Mouse (Mus musculus) neural tube, embryonic 11.5 days (tissue): ENCODE measurements around the gene Fam92b. TPM values are rescaled to one million over a fixed set of nuclear protein-coding genes. Genes with fewer than 3 reads are reported as not detected.

Experiments
- ATAC-seq: fragments of 200-750 bp; cut with Nextera tagmentation; 2 replicates; pipeline ENCODE4 v1.8.0; 2017; ENCODE audit warnings: moderate number of reproducible peaks, mild to moderate bottlenecking, moderate TSS enrichment, moderate library complexity; ENCODE audit not compliant: insufficient read depth, low FRiP score, low TSS enrichment
- DNase-seq: peaks from one replicate; pipeline ENCODE4 v3.0.0-alpha.2; 2015; ENCODE audit warnings: low spot score
- H3K27ac ChIP-seq: fragments of 300-500 bp; sonication (generic); 2 replicates; pipeline ENCODE4 v1.5.1; 2014; ENCODE audit warnings: low read depth, mild to moderate bottlenecking, low read length
- H3K27me3 ChIP-seq: fragments of 300-500 bp; sonication (generic); 2 replicates; pipeline ENCODE4 v1.6.1; 2014; ENCODE audit warnings: mild to moderate bottlenecking, low read length, mixed read lengths; ENCODE audit not compliant: control insufficient read depth, insufficient read depth
- H3K36me3 ChIP-seq: fragments of 300-500 bp; sonication (generic); 2 replicates; pipeline ENCODE4 v1.6.1; 2014; ENCODE audit warnings: mild to moderate bottlenecking, low read length, moderate library complexity, mixed read lengths; ENCODE audit not compliant: control insufficient read depth, insufficient read depth
- H3K4me1 ChIP-seq: fragments of 300-500 bp; sonication (generic); 2 replicates; pipeline ENCODE4 v1.6.1; 2014; ENCODE audit warnings: low read length, mixed read lengths; ENCODE audit not compliant: control insufficient read depth, insufficient read depth
- H3K4me2 ChIP-seq: fragments of 300-500 bp; sonication (generic); 2 replicates; pipeline ENCODE4 v1.6.1; 2014; ENCODE audit warnings: low read depth, mild to moderate bottlenecking, moderate library complexity
- H3K4me3 ChIP-seq: fragments of 300-500 bp; sonication (generic); 2 replicates; pipeline ENCODE4 v1.5.1; 2014; ENCODE audit warnings: low read depth, low read length
- H3K9ac ChIP-seq: fragments of 300-500 bp; sonication (generic); 2 replicates; pipeline ENCODE4 v1.6.1; 2014; ENCODE audit warnings: mild to moderate bottlenecking, low read length
- H3K9me3 ChIP-seq: fragments of 300-500 bp; sonication (generic); 2 replicates; pipeline ENCODE4 v1.6.1; 2016; ENCODE audit warnings: low read length; ENCODE audit not compliant: control insufficient read depth
- WGBS: fragments of 180-500 bp; shearing (Covaris S2); extraction: QIAGEN DNeasy Blood & Tissue Kit; methylation state at CpG from one replicate; pipeline ENCODE4 v1.1.7; 2014; 5-methylcytosine and 5-hydroxymethylcytosine counted together
- polyA plus RNA-seq: library from polyadenylated mRNA; unstranded; fragments of >200 nt; fragmentation: Nextera tagmentation; extraction: Ambion mirVana; gene quantifications from 2 replicates; pipeline ENCODE4 v1.2.1, GENCODE M21; 2014

Fam92b gene
- polyA plus RNA-seq, 1 experiment from 2014 or later = 0.90 TPM

GRCm38 (mm10) chr8:120133169-120133568, 44.1 kb downstream of the Fam92b start:
- Histone ChIP-seq H3K9ac (no peak overlapping the region), H3K36me3 (no peaks in the 10 kb centered on the region), H3K4me1 (no peaks in the 10 kb centered on the region), H3K27me3 (no peaks in the 10 kb centered on the region), H3K4me3 (no peak overlapping the region), H3K9me3 (no peaks in the 10 kb centered on the region), H3K27ac (no peak overlapping the region), H3K4me2 (no peak overlapping the region)
- DNase-seq (no peak), ATAC-seq (no peak)
- WGBS = 86% methylated on average over 7 of the region's 7 CpGs

GRCm38 (mm10) chr8:120131158-120131557, 46.1 kb downstream of the Fam92b start:
- ATAC-seq (no peak), DNase-seq (no peak)
- Histone ChIP-seq H3K4me3 (no peak overlapping the region), H3K27ac (no peak overlapping the region), H3K4me2 (no peak overlapping the region), H3K9ac (no peak overlapping the region), H3K27me3 (no peaks in the 10 kb centered on the region), H3K36me3 (no peaks in the 10 kb centered on the region), H3K9me3 (no peaks in the 10 kb centered on the region), H3K4me1 (peaks cover 2% of the 10 kb centered on the region; the same call in 1 of the 2 replicates)
- WGBS = 84% methylated on average over 8 of the region's 8 CpGs

- ATAC-seq = no peak
- Histone ChIP-seq H3K4me1 (peaks cover 6% of the 10 kb centered on the region; the same call in 1 of the 2 replicates), H3K9me3 (no peaks in the 10 kb centered on the region), H3K36me3 (no peaks in the 10 kb centered on the region), H3K9ac (no peak overlapping the region), H3K4me3 (no peak overlapping the region), H3K4me2 (no peak overlapping the region), H3K27me3 (no peaks in the 10 kb centered on the region), H3K27ac (no peak overlapping the region)
- WGBS = 68% methylated on average over 4 of the region's 4 CpGs
- DNase-seq = no peak
These were observed 47.7 kb downstream of the Fam92b start for GRCm38 (mm10) chr8:120129547-120129946.

GRCm38 (mm10) chr8:120126357-120127161, 50.7 kb downstream of the Fam92b start:
- DNase-seq (peak; percentile 19), ATAC-seq (no peak)
- no peak overlapping the region for H3K9ac ChIP-seq
- H3K27me3 ChIP-seq = no peaks in the 10 kb centered on the region
- H3K4me1 ChIP-seq = peaks cover 6% of the 10 kb centered on the region; the same call in 1 of the 2 replicates
- H3K4me3 ChIP-seq = no peak overlapping the region
- H3K9me3 ChIP-seq = no peaks in the 10 kb centered on the region
- H3K27ac ChIP-seq = no peak overlapping the region
- no peaks in the 10 kb centered on the region for H3K36me3 ChIP-seq
- no peak overlapping the region for H3K4me2 ChIP-seq
- WGBS = 40% methylated on average over 14 of the region's 14 CpGs

GRCm38 (mm10) chr8:120124836-120125389, 52.4 kb downstream of the Fam92b start:
- 56% methylated on average over 7 of the region's 7 CpGs for WGBS
- no peak overlapping the region for H3K4me2 ChIP-seq
- H3K27ac ChIP-seq = no peak overlapping the region
- DNase-seq (peak; percentile 29), ATAC-seq (no peak)
- peaks cover 6% of the 10 kb centered on the region; the same call in 1 of the 2 replicates for H3K4me1 ChIP-seq
- H3K27me3 ChIP-seq = no peaks in the 10 kb centered on the region
- H3K9ac ChIP-seq = peak overlapping the region; percentile 10; the same call in 1 of the 2 replicates
- no peaks in the 10 kb centered on the region for H3K36me3 ChIP-seq
- H3K9me3 ChIP-seq = no peaks in the 10 kb centered on the region
- H3K4me3 ChIP-seq = no peak overlapping the region

GRCm38 (mm10) chr8:120124261-120124660, 53.0 kb downstream of the Fam92b start:
- Histone ChIP-seq H3K9ac (no peak overlapping the region), H3K4me1 (peaks cover 6% of the 10 kb centered on the region; the same call in 1 of the 2 replicates)

GRCm38 (mm10) chr8:120120951-120121350, 56.3 kb downstream of the Fam92b start:
- Histone ChIP-seq H3K4me1 (peaks cover 4% of the 10 kb centered on the region; the same call in 1 of the 2 replicates), H3K36me3 (no peaks in the 10 kb centered on the region), H3K27ac (no peak overlapping the region), H3K4me3 (no peak overlapping the region), H3K9ac (no peak overlapping the region), H3K4me2 (no peak overlapping the region), H3K9me3 (no peaks in the 10 kb centered on the region), H3K27me3 (peaks cover 1% of the 10 kb centered on the region; the same call in 1 of the 2 replicates)
- WGBS = 64% methylated on average over 5 of the region's 5 CpGs
- no peak for ATAC-seq
- DNase-seq = no peak

More at GRCm38 (mm10) chr8:120124261-120124660, 53.0 kb downstream of the Fam92b start:
- DNase-seq = no peak
- no peaks in the 10 kb centered on the region for H3K9me3 ChIP-seq
- H3K27ac ChIP-seq = no peak overlapping the region
- ATAC-seq = no peak
- no peak overlapping the region for H3K4me3 ChIP-seq
- 55% methylated on average over 6 of the region's 6 CpGs for WGBS
- no peaks in the 10 kb centered on the region for H3K27me3 ChIP-seq
- no peaks in the 10 kb centered on the region for H3K36me3 ChIP-seq
- no peak overlapping the region for H3K4me2 ChIP-seq

- DNase-seq = no peak
- Histone ChIP-seq H3K4me3 (no peak overlapping the region), H3K9me3 (no peaks in the 10 kb centered on the region), H3K27me3 (peaks cover 10% of the 10 kb centered on the region; the same call in 1 of the 2 replicates), H3K27ac (no peak overlapping the region), H3K9ac (no peak overlapping the region), H3K4me2 (no peak overlapping the region), H3K4me1 (peaks cover 3% of the 10 kb centered on the region; the same call in 1 of the 2 replicates), H3K36me3 (no peaks in the 10 kb centered on the region)
- no peak for ATAC-seq
- 84% methylated on average over 6 of the region's 6 CpGs for WGBS
These were observed 57.3 kb downstream of the Fam92b start for GRCm38 (mm10) chr8:120119931-120120330.
